Mouse (Mus musculus) frontal cortex, postnatal 10 days (tissue): ENCODE results near the gene Msantd3.
A peak's percentile ranks its signal among the peaks of the same experiment; 100 is the strongest.

Experiments
- DNase-seq, 2 experiments: peaks; one replicate each; pipeline ENCODE4 v3.0.0; 2022; ENCODE audit warnings: low spot score in 2 of 2, mixed read lengths in 1 of 2

Gene Msantd3

DNA sequence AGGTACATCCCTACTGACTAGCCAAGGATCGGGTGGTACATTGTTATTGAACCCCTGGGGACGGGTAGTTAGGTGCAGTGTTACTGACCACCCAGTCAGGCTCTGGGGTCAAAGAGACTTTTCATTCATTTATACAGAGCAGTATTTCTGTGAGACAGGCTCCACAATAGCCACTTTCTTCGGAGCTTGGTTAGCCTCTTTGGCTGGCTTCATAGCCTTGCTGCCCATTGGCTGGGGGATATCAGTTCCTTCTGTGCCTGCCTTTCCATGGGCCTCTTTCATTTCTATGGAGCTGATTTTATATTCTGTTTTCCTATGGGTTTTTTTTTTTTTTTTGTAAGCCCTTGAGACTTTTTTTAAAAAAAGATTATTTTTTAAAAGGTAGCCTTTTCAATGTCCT is 65.9 kb downstream of the Msantd3 start:
- no peak for DNase-seq

DNA sequence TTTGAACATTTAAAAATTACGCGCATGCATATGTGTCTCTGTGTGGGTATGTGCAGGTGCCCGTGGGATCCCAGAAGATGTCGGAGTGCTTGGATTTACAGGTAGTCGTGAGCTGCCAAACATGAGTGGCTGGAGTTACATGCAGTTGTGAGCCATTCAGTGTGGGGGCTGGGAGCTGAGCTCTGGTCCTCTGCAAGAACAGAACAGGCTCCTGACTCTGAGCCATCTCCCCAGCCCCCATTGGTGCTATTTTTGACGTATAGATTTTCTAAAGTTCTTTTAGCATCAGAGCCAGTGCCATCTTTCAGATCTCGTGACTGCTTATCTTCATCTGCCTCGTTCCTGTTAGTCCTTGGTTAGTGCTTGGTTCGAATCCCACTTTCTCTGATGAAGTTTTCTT is 69.8 kb downstream of the Msantd3 start:
- DNase-seq = peak in 1 of 2 experiments; percentile 40

DNA sequence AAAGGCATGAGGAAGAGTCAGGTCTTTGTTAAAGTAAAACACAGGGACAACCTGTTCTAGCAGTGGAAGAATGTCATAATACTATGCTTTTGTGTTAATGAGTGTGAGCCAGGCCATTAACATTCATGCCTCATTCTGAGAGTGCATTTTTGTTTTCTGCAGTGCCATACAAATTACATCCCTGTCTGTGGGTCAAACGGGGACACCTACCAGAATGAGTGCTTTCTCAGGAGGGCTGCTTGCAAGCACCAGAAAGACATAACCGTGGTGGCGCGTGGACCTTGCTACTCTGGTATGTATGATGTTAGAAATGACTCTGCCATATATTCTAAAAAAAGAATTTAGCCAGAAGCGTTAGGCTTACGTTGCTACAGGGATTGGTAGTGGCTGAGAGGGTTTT is 70.5 kb downstream of the Msantd3 start:
- no peak for DNase-seq
